Mouse (Mus musculus) frontal cortex, postnatal 25 days (tissue): ENCODE data around the gene Il18.
A peak's percentile ranks its signal among the peaks of the same experiment; 100 is the strongest.

Source experiments
- DNase-seq, 2 experiments: peaks; one replicate each; pipeline ENCODE4 v3.0.0; 2022; ENCODE audit warnings: low spot score in 2 of 2

Il18 gene

GRCm38 (mm10) chr9:50554241-50555093 is at the start of gene Il18:
TSS of gene Il18 (plus strand) at chr9:50554827.
- peak; percentile 20 to 44 for DNase-seq

- DNase-seq, result no peak
Measured at GRCm38 (mm10) chr9:50505405-50505804, 49.2 kb upstream of the Il18 start.

- DNase-seq, result no peak
Measured at GRCm38 (mm10) chr9:50507570-50507969, 47.1 kb upstream of the Il18 start.

- DNase-seq, result no peak
Measured at GRCm38 (mm10) chr9:50515462-50515861, 39.2 kb upstream of the Il18 start.

DNA sequence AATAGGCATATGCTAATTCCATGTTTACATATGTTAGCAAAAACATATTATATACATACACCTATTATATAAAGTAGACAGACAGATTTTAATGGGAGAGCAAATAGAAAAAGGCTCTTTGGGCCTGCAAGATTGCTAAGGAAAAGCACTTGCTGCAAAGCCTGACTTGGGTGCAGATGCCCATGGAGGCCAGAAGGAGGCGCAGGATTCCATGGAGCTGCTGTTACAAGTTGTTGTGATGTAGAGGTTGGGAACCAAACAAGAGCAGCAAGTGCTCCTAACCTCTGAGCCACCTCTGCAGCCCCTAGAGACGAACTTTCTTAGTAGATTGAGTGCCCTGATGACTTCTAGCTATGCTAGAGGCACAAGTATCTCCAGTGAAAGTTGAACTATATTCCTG is 35.8 kb upstream of the Il18 start:
- no peak for DNase-seq

- DNase-seq, result no peak
Measured at GRCm38 (mm10) chr9:50520748-50521147, 33.9 kb upstream of the Il18 start.

GRCm38 (mm10) chr9:50521562-50521961 is 33.1 kb upstream of the Il18 start:
- DNase-seq, result no peak

GRCm38 (mm10) chr9:50522574-50522973 is 32.1 kb upstream of the Il18 start:
- no peak for DNase-seq

DNA sequence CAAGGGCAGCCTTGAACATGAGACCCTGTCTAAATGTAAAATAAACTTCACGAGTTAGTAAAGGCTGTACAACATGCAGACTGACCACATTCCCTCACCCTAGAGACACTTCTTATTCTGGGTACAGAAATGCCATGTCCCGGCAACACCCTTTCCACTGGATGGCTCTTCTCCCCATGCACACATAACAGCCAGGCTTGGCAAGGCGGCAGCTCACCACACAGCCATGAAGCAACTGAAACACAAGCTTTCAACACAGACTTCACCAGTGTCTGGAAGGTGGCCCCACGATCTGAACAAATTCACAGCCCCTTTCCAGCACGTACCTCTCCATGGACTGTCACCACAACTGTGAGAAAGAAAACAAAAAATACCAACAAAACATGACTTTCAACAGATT is 29.7 kb upstream of the Il18 start:
- no peak for DNase-seq

DNA sequence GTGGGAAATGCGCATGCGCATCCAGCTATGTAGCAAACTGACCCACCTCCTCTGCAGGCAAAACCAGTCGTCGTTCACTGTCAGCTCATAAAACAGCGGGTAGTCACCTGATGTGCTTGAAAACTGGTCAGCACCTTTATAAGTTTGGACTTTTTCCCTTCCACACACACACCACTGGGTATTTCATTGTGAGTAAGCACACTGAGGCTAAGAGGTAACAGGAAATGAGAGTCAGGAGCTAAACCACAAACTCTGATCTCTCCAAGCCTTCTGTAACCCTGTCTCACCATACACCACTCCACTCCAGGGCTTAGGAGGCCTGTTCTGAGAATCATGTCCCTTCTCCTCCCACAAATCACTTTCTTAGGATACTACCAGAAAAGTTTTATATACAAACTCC is 29.0 kb upstream of the Il18 start:
- no peak for DNase-seq

GRCm38 (mm10) chr9:50527860-50528259 is 26.8 kb upstream of the Il18 start:
- no peak for DNase-seq

- DNase-seq, result peak; percentile 94 to 97
Measured at GRCm38 (mm10) chr9:50528293-50528892, 26.2 kb upstream of the Il18 start, which contains the start of gene Pts. TSS of gene Pts (minus strand) at chr9:50528724.

DNA sequence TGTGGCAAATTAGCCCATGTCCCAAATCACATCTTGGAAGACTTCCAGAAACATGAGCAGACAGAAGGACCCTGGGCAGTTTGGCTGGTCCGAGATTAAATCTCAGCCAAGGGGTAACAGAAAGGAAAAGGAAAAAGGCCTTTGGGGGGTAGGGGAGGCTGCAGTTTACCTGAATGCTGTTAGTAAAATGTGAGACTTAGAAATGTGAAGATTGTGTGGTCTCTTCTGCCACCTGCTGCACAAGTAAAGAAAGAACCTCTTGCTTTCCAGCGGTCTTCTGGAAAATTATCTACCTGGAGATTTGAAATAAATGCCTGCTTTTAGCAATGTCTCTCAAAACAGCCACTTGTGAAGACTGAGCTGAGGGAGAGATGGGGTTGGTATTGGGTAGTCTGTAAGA is 23.7 kb upstream of the Il18 start:
- no peak for DNase-seq

GRCm38 (mm10) chr9:50533328-50533727 is 21.3 kb upstream of the Il18 start:
- DNase-seq, result no peak

GRCm38 (mm10) chr9:50533791-50534190 is 20.8 kb upstream of the Il18 start:
- DNase-seq, result no peak

DNA sequence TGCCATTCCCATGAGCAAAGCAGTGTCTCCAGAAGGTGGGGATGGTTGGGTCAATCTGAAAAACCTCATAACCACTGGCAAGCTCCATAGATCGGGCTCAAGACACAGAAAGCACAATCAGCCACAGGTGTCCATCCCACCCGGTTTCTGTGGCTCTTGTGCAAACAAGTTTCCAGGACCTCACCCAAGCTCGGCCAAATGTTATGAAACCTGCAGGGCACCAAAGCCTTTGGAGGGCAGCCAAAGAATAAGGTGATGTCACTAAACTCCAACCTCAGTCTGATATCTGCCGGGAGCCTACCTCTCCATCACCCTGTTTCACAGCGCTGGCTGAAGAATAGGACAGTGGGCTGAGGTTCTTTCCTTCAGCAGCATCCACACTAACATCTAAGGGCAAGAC is 18.7 kb upstream of the Il18 start:
- no peak for DNase-seq

DNA sequence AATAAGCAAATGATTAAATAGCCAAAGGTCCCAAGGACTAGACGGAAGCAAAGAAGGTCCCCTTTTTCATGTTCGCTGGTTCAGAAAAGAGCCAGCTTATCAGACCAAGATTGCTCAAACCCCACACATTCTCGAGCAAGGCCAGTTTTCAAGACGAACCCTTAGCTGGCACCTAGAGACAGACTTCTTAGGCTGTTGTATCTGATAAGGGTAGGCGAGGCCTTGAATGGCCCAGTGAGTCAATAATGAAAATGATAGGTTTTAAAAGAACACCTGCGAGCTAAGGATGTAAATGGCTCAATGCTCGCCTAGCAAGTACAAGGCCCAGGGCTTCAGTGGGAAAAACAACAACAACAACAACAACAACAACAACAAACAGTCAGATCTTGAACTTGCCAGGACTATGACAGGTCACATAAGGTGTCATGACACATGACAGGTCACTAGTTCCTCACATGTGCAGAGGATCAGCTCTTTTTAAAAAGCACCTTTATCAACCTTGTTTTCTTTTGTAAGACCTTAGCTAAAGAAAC is 18.0 kb upstream of the Il18 start:
- no peak for DNase-seq

DNA sequence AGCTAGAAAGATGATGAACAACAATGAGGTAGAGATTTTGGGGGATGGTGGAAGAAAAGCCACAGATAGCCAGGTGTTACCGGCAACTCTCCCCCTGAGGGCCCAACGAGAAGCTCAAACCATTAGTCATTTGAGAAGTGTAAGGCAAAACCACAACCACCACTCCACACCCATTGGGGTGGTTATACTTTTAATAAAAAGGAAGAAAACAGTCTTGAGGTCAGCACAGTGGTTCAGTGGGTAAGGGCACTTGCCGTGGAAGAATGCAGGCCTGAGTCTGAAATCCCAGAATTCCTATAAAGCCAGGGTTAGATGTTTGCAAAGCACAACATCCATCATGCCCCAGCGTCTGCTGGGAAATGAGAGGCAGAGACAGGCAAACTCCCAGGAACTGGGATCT is 17.3 kb upstream of the Il18 start:
- DNase-seq, result no peak

- no peak for DNase-seq
Measured at GRCm38 (mm10) chr9:50540170-50540569, 14.5 kb upstream of the Il18 start.

DNA sequence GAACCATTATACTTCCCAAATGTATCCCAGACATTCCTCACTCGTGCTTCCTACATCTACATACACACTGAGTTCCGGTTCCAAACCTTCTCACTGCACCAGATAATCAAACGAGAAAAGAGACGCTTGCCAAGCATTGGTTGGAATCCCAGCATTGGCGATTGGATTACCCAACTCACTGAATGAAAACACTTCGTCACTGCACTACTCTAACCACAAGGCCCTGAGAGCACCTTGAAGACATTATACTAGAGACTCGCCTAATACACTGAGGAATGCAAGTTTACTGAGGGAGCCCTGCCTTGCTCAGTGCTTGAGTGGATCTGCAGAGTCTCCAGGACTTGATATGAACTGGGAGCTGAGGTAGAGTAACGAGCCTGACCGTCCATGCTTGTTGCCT is 12.2 kb upstream of the Il18 start:
- no peak for DNase-seq

GRCm38 (mm10) chr9:50547859-50548478 is 6.7 kb upstream of the Il18 start:
- no peak for DNase-seq

GRCm38 (mm10) chr9:50548936-50549335 is 5.7 kb upstream of the Il18 start:
- no peak for DNase-seq

GRCm38 (mm10) chr9:50552206-50552605 is 2.4 kb upstream of the Il18 start:
- DNase-seq, result no peak
